Mouse (Mus musculus) cerebellum, postnatal 36 days (tissue): Measurements from ENCODE around the gene Washc4.
"Not testable (repeated sequence)": the region's sequence is repeated elsewhere in the genome, so short reads cannot be mapped to it uniquely, and the experiment has no call there.

Source experiments
- DNase-seq, 2 experiments: peaks; one replicate each; pipeline ENCODE4 v3.0.0; 2021 to 2022; ENCODE audit warnings: mixed read lengths in 2 of 2

The Washc4 gene

DNA sequence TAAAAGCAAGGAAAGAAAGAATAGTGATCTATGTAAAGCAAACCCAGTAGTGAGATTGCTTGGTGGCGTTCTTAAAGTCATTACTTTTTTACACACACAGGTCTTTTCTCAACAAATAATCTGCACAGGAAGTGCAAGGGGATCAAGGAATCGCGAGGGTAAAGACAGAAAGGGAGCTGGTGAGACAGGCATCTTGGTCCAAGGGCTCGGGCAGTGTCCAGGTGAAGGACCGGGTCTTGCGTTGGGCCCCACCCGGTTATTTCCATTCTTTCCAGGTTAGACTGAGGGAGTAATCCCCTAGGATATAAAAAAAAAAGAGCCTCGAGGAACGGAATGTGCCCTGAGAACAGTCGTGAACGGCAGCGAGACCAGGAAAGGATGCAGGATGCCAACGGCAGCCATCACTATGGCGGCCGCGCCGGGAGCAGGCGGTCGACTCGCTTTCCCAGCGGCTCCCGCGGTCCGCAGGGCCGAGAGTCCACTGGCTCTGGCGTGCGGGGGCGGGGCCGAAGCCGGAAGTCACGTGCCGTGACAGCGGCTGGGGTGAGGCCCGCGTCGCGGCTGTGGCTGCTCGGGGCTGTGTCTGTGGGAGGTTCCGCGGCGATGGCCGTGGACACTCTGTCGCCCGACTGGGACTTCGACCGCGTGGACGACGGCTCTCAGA lies at the start of gene Washc4:
Gene Washc4, plus strand, starts transcription at position 314 of the 664 bp plus-strand sequence.
- peak; percentile 93 to 98 for DNase-seq

DNA sequence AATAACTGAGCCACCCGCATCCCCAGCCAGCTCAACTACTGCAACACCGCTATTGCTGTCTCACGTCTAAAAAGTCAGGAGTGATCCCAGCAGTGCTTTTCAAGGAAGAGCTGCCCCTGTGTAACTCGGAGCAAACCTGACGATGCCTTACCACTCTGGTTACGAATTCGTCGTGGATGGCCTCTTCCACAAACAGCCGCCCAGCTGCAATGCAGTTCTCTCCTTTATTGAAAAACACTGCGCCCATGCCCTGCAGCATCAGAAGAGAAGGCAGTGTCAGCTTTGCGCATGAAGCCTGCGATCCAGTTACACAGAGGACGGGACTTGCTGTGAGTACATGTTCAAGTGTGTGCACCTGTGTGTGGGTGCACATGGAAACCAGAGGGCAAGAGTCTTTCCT lies 46.2 kb upstream of the Washc4 start:
- DNase-seq: no peak

DNA sequence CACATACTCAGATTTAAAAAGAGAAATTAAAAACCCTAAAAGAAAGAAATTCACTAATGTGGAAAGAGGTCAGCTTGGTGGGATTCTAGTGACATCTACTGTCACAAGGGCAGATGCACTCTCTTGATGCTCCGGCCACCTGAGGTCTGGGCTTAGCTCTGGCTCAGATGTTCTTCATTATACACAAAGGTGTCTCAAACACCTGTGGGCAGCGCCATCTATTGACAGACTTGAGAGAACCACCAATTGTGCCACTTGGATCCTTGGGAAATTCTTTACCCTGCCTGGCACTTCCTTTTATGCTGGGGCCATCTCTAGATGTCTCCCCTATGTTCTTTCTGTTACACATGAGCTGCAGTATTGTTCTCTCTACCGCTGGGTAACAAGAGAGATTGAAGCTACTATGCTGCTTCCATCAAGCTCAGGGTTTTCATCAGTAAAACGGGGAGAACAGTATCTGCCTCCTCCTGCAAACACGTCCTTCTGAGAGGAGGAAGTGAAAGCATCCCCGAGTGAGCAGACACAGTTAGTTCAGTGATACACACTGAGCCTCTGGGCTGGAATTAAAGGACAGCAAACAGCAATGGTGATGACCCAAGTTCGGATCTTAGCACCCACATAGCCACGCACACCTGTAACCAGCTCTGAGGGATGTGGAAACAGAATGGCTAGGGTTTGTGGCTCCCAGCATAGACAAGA lies 34.4 kb upstream of the Washc4 start:
- DNase-seq: peak; percentile 10 to 14

DNA sequence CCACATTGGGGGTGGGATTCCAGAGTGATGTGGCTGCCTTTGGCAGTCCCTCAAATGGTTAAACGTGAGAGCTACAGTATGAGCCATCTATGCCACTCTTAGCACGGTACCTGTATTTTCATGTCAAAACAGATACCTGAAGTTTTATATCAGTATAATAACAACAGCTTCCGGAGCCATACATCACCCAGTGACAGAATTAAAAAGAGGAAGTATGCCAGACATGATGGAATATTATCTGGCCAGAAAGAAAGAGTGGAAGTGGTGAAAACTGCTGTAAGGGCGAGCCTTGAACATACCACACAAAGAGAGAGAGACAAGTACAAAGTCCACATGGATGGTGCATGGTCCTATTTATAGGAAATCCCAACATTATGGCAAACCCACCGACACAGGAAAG lies 32.2 kb upstream of the Washc4 start:
- no peak for DNase-seq

DNA sequence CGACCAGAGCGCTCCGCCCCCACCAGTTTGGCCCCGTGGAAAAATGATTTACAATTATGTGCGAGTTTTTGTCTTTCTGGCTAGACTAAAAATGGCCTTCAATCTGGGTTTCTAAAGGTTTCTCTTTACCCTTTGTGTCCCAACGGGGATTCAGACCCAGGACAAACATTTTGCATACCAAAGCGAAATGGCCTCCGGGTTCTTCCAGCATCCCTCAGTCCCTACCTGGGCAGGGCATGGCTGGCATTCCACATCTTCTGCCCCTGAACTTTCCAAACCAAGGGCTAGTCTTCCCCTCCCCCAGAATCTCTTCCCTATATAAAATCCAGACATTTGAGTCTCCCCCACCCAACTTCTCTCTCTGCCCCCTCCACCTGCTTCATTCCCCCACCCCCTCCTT lies 29.8 kb upstream of the Washc4 start:
- DNase-seq: no peak

DNA sequence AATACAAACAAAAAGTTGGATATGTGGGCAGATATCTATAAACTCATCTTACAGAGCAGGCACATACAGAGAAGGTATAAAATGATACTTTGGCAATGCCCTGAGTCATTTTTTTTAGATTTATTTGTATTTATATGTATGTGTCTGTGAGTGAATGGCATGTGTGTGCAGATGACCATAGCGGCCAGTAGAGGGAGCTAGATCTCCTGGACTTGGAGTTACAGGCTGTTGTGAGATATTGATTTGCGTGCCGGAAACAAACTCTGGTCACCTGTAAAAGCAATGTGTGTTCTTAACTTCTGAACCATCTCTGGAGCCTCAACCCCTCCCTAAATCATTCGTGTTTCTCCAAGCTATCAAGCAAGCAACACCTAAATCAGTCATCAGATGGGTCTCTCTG lies 22.6 kb upstream of the Washc4 start:
- no peak for DNase-seq

DNA sequence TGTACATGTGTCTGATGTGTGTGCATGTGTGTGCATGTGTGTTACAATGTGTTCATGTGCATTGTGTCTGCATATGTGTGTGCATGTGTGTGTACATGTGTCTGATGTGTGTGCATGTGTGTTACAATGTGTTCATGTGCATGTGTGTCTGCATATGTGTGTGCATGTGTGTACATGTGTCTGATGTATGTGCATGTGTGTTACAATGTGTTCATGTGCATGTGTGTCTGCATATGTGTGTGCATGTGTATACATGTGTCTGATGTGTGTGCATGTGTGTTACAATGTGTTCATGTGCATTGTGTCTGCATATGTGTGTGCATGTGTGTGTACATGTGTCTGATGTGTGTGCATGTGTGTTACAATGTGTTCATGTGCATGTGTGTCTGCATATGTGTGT lies 19.3 kb upstream of the Washc4 start:
- not testable (repeated sequence) for DNase-seq

DNA sequence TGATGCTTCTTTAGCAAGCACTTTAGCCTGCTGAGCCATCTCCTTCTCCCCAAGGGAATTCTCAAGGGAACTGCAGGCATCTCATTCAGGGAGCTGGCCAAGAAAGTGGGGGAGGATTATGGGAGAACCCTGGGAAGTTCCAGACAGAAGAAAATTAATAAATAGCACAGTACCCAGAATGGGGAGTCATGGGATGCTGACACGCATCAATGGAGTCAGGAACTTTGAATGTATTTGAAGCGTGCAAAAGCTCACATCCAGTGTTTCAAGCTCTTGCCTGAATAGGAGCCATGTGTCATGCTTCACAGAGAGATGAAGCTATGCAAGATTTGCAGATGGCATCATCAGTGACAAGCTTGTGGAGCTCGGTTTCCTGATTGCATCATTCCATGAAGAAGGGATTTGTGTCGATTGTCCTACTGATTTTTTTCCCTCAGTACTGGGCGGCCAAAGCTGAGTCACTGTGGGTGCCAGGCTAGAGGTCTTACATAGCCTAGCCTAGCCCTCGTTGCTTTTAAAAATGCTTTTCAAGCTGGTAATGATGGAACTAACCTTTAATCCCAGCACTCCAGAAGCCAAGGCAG lies 13.1 kb upstream of the Washc4 start:
- DNase-seq: no peak

DNA sequence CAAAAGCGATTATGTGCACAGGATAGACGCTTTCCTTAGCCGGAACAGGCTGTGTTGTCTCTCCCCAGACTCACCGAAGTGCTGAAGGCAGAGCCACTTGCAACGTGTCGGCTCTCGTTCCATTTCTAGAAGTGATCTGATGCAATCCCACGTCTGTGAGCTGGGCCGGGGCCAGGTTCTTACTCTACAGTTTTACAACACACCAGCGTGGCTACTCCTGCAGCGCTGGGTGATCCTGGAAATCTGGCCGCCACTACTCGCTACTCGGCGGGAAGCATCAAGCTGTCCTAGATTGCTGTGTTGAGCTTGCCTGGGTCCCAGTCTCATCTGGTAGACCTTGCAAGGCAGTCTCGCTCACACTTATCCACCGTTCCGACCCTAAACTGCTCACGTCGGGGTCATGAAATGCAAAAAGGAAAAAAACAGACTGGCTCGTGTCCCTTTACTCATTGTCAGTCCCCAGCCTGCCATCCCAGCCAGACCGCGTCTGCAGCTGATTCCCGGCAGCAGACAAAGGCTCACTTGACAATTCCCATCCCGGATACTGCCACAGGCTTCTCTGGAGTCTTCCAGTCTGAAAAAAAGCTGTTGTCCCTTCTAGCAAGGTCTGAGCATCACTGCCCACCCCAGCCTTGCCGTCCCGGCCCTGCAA lies 10.2 kb upstream of the Washc4 start:
- peak; percentile 61 to 66 for DNase-seq

DNA sequence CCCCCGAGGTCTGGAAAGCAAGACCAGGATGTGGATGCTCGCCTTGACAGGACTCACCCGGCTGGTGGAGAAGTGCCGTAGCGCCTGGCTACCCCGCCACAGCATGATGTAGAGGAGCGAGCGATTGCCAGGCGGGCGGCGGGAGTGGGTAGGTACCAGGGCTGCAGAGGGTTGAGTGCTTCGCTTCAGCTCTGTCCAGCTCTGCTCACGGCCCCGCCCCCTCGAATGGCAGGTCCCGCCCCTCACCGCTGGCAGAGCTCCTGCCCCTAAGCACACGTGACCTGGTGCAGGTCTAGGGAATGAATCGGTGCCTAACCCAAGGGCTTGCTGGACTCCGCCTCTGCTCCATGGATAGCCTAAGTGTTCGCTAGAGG lies 9.7 kb upstream of the Washc4 start, which contains the start of gene Aldh1l2:
Gene Aldh1l2, minus strand, starts transcription at position 231 of the 374 bp plus-strand sequence.
- DNase-seq: peak; percentile 76 to 86

DNA sequence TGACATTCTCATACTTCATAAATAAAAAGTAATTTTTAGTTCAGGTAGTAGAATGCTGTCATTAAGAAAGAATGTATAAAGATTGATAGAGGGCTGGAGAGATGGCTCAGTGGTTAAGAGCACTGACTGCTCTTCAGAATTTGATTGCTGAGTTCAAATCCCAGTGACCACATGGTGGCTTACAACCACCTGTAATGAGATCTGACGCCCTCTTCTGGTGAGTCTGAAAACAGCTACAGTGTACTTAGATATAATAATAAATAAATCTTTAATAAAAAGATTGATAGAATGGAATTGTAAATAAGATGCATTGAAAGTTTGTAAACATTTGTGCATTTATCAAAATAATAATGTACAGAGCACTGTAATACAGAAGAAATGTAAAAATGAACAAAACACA lies 7.1 kb upstream of the Washc4 start:
- no peak for DNase-seq

DNA sequence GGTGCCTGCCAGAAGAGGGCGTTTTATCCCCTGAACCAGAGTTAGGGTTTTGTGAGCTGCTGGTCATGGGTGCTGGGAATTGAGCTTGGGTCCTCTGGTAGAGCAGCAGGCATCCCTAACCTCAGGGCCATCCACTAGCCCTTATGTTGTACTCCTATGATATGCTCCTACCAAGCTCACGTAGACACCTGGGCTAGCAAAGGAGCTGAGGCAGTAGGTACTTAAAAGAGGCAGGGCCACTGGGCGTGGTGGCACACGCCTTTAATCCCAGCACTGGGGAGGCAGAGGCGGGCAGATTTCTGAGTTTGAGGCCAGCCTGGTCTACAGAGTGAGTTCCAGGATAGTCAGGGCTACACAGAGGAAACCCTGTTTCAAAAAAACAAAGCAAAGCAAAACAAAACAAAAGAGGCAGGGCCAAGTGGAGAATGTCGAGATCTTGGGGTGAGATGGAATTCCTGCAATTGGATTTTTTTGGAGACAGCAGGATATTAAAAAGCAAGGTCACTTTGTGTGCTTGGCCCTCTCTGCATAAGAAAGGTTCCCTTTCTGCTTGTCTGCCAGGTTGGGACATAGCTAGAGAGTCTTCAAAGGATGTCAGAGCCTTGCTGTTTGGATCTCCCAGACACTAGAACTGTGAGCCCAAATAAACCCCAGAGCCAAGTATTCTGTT lies 4.1 kb upstream of the Washc4 start:
- no peak for DNase-seq

DNA sequence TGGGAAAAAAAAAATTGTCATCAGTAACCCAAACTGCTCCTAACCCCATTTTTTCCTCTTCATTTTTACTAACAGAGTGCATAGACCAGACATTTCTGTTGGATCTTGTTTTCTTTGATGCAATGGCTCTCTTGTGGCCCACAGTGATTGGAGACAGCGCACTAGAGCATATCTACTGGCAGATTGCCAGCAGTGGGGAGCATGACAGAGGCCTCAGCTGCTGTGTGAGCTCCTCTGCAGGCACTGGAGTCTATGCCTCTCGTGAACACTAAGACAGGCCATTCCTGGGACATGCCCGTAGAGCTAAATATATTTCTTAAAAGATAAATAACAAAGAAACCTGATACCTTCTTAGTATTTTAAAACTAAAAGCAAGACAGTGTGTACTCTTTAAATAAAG lies 3.5 kb upstream of the Washc4 start:
- DNase-seq: no peak

DNA sequence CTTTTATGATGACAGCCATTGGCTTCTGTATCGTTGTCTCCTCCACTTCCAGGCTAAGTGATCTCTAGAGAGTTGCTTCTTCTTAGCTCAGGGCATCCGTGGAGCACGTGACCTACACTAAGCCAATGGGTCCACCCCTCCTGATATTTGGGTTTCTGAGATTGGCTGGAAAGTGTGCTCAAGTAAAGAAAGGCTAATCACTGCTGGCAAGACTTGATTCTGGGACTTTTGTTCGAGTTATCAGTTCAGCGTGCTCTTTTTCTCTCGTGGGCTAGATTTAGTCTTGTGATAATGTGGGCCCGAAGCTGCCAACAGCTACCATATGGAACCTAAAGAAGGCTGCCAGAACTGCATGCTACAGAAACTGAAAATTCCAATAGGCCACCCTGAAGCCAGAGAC lies 1.3 kb upstream of the Washc4 start:
- peak; percentile 14 to 37 for DNase-seq

DNA sequence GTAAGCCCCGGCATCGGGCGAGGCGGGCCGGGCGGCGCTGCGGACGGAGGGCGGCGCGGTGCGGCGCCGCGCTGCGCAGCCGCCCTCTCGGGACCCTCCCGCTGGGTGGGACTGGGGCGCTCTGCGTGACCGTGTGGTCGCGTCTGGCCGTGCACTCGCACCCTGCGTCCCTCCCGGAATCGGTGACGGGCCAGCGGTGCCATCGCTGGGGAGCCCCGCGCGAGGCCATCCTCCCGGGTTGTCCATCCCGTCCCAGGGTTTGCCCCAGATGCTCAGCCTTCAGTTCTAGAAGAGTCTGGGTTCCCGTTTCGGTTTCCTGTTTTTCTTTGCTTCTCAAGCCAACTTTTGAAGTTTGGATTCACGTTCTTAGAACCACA lies 539 bp downstream of the Washc4 start:
- no peak for DNase-seq

DNA sequence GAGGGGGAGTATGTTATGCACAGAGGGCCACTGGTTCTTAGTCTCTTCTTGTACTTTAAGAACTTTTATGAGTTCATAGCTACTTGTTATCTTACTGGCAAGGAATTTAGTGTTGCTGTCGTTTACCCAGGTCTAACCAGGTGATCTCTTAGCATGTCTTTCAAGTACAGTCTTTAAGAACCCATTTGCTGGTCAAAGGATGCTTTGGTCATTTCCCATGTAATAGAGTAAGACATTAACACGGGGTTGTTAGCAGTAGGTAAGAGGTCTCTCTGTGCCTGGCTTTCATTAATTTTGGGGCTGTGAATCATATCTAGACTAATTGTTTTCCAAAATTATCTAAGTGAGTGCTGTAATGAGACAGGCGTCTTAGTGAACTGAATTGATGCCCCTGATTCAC lies 1.8 kb downstream of the Washc4 start:
- DNase-seq: no peak

DNA sequence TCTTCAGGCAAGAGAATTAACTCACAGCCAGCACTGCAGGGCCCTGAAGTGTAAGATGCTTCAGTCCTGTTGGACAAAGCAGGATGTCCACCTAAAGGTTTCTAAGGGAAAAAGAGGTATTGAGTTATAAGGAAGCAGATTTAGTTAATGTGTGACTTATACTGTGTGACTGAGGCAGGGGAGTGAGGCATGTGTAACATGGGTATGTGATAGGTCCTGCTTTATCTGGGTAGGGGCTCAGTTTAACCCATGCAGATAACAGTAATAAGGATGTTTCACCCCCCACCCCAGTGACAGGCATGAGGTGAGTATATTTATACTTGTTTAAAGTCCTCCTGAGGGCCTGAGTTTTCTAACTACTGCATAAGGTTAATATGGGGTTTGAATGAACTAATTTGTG lies 19.5 kb downstream of the Washc4 start:
- no peak for DNase-seq

DNA sequence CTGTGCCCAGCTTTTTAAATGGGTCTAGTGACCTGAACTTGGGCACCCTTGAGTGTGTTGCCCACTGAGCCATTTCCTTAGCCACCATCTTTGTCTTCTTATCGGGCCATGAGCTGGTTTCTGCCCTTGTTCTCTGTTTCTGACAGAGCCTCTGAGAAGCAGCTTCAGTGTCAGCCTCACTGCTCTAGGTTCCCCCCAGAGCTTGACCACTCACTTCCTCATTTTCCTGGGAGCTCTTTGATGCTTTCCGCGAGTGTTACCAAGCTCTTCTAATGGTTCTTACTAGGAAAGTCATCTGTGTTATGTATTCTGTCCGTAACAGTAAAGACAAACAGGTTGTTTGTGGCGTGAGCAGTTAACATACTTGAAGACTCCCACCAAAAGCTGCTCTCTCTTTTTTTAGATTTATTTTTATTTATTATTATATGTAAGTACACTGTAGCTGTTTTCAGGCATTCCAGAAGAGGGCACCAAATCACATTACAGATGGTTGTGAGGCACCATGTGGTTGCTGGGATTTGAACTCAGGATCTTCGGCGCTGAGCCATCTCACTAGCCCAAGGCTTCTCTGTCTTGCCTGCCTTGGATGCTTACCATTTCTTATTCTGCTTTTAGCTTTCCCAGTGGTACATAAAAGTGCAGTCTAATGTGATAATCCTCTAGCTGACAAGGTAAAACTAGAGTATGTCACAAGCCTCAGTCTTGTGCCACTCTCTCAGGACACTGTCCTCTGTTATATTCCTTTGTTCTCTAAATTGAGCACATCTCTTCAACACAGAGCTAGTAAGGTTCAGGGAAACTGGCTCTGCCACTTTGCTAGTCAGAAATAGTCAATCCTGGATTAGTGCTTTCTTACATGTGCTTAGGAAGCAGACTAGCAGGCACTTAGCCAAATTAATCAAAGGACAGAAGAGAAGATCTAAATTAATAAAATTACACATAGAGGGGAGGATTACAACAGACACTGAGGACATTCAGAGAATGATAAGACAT lies 22.2 kb downstream of the Washc4 start:
- DNase-seq: no peak

DNA sequence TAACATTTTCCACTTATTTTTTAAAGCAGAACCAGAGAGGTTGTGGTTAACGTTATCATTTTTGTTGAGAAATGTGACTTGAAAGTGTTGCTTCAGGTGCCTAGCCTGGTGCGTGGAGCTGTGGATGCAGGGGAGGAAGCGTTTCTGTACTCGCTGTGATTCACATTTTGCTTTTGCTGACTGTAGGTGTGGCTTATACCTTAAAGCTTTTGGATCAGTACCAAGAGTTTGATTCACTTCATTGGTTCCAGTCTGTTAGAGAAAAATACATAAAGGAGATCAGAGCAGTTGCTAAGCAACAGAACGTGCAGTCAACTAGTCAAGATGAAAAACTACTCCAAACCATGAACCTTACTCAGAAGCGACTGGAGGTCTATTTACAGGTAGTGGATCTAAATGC lies 47.2 kb downstream of the Washc4 start:
- DNase-seq: no peak

DNA sequence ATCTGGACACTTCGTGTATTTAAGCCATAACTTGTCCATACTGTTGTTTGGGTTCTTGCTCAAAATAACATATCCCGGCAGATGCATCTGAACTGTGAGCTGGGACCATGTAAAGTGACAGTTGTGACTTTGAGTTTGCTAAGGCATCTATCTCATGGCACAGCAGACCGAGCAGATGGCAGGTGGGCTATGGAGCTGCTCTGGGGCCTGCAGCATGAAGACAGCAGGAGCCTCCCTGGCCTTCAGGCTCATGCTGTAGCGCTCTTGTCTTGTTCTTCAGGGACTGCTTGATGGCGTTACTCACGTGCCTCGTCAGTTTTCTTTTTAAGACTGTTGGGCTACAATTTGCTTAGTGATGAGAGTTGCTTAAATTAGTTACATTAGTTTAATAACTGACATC lies 49.1 kb downstream of the Washc4 start:
- DNase-seq: peak in 1 of 2 experiments; percentile 38

DNA sequence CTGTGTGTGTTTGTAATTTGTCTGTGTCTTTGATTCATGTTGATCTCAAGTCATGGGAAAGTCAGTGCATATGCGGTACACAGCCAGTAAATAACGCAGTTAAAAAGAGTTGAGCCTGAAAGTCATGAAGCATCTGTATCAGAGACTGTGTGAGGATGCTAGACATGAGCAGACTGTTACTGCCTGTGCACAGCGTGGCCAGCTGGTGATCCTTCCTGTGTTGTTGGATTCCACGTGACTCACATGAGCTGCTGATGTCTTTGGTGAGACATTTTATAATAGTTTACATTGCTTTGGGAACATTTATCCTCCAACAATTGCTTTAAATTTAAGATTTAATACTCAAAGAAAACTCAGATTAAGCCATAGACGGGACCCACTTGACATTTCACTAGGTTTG lies 51.0 kb downstream of the Washc4 start:
- DNase-seq: no peak

DNA sequence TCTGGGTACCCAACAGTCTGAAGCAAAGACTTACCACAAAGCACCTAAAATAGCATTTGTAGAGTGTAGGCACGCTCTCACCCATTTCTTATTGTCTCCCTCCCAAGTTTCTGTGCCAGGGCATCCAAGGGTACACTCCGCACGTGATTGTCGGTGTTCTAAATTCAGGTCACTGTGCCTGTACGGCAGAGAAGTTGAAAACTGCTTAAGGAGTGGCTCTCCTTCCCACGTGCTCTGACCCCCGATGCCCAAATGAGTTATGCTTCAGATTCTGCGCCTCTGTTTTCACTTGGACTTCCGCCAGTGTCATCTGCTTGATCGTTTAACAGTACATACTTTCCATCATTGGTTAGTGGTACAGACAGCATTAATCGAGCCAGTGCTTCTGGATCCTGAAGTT lies 57.1 kb downstream of the Washc4 start:
- DNase-seq: no peak
